Comparison of ENCODE assay signal across 18 mouse cellular contexts in genomic region chr5:55449064-55449463, GRCm38 (mm10).
"Had no signal": no experiment of that assay in that cellular context is flagged by ENCODE, and none has a peak within 500 bp of the region (broad histone marks: within the 10 kb centered on the region; RNA-seq: fewer than 3 reads in every experiment).

No protein-coding gene starts in this region.

- ATAC-seq: inflammation-experienced regulatory T-cells, adult 6 months; intestine, embryonic 16.5 days; liver, embryonic 12.5 days; midbrain, embryonic 13.5 days; midbrain, embryonic 16.5 days had no signal

- DNase-seq: kidney, adult 18-20 months; kidney, adult 9 months; kidney, postnatal 14 days; kidney, postnatal 4 days; liver; lung, adult 18-20 months; lung, postnatal 10 days; lung, postnatal 36 days; retina, postnatal 1 day; right cerebral cortex, postnatal 14 days; right cerebral cortex, postnatal 4 days; thymus, adult 18-20 months; thymus, postnatal 36 days had no signal
